Mouse (Mus musculus) limb, embryonic 12.5 days (tissue): ENCODE results near the gene Slc24a4. TPM values are rescaled to one million over a fixed set of nuclear protein-coding genes. Genes with fewer than 3 reads are reported as not detected.
"Not testable (repeated sequence)": the region's sequence is repeated elsewhere in the genome, so short reads cannot be mapped to it uniquely, and the experiment has no call there.

Experiments used
- ATAC-seq: fragments of 200-750 bp; cut with Nextera tagmentation; 2 replicates; pipeline ENCODE4 v1.8.0; 2017; ENCODE audit warnings: low read depth, moderate TSS enrichment; ENCODE audit not compliant: insufficient number of reproducible peaks, insufficient read depth, low FRiP score, low TSS enrichment
- H3K27ac ChIP-seq: fragments of 300-500 bp; sonication (generic); 2 replicates; pipeline ENCODE4 v1.5.1; 2016; ENCODE audit warnings: mild to moderate bottlenecking, moderate library complexity
- H3K27me3 ChIP-seq: fragments of 300-500 bp; sonication (generic); 2 replicates; pipeline ENCODE4 v1.6.1; 2016; ENCODE audit warnings: mild to moderate bottlenecking, moderate library complexity
- H3K36me3 ChIP-seq: fragments of 300-500 bp; sonication (generic); 2 replicates; pipeline ENCODE4 v1.6.1; 2016; ENCODE audit warnings: mild to moderate bottlenecking, moderate library complexity
- H3K4me1 ChIP-seq: fragments of 300-500 bp; sonication (generic); replicated peaks from 2 replicates; pipeline ENCODE4 v1.6.1; 2016
- H3K4me2 ChIP-seq: fragments of 300-500 bp; sonication (generic); 2 replicates; pipeline ENCODE4 v1.6.1; 2016; ENCODE audit warnings: mild to moderate bottlenecking, moderate library complexity
- H3K4me3 ChIP-seq: fragments of 300-500 bp; sonication (generic); replicated peaks from 2 replicates; pipeline ENCODE4 v1.5.1; 2016; ENCODE audit warnings: mild to moderate bottlenecking
- H3K9ac ChIP-seq: fragments of 300-500 bp; sonication (generic); replicated peaks from 2 replicates; pipeline ENCODE4 v1.6.1; 2016; ENCODE audit warnings: mild to moderate bottlenecking, moderate library complexity
- H3K9me3 ChIP-seq: fragments of 300-500 bp; sonication (generic); 2 replicates; pipeline ENCODE4 v1.6.1; 2016; ENCODE audit warnings: mild to moderate bottlenecking, moderate library complexity
- WGBS: fragments of 180-500 bp; shearing (Covaris S2); methylation state at CpG from one replicate; pipeline ENCODE4 v1.1.7; 2016; 5-methylcytosine and 5-hydroxymethylcytosine counted together
- polyA plus RNA-seq: library from polyadenylated mRNA; unstranded; fragments of >200 nt; fragmentation: Nextera tagmentation; extraction: Ambion mirVana; gene quantifications from 2 replicates; pipeline ENCODE4 v1.2.1, GENCODE M21; 2016

Slc24a4 gene
- polyA plus RNA-seq, 1 experiment from 2014 or later: 0.19 TPM

- Histone ChIP-seq H3K27ac (no peak overlapping the region), H3K9me3 (0 out of 2 replicates have a peak, but pooled peaks cover 3% of the 10 kb centered on the region), H3K27me3 (no peaks in the 10 kb centered on the region), H3K4me3 (no peak overlapping the region), H3K4me2 (no peak overlapping the region), H3K36me3 (no peaks in the 10 kb centered on the region), H3K4me1 (peaks cover 9% of the 10 kb centered on the region), H3K9ac (no peak overlapping the region)
- no peak for ATAC-seq
- WGBS: 66% methylated on average over 1 of the region's 1 CpGs
These were observed 77.9 kb downstream of the Slc24a4 start for GRCm38 (mm10) chr12:102206471-102206870.

GRCm38 (mm10) chr12:102207245-102207644, 78.7 kb downstream of the Slc24a4 start:
- Histone ChIP-seq H3K36me3 (no peaks in the 10 kb centered on the region), H3K9ac (no peak overlapping the region), H3K27me3 (no peaks in the 10 kb centered on the region), H3K27ac (no peak overlapping the region), H3K9me3 (0 out of 2 replicates have a peak, but pooled peaks cover 3% of the 10 kb centered on the region), H3K4me2 (no peak overlapping the region), H3K4me3 (no peak overlapping the region), H3K4me1 (peaks cover 9% of the 10 kb centered on the region)
- no peak for ATAC-seq
- WGBS: 89% methylated on average over 7 of the region's 7 CpGs

GRCm38 (mm10) chr12:102210801-102211200, 82.3 kb downstream of the Slc24a4 start:
- H3K27ac ChIP-seq: no peak overlapping the region

GRCm38 (mm10) chr12:102223404-102223803, 94.9 kb downstream of the Slc24a4 start:
- Histone ChIP-seq H3K9me3 (no peaks in the 10 kb centered on the region), H3K4me1 (no peaks in the 10 kb centered on the region), H3K4me3 (no peak overlapping the region), H3K36me3 (no peaks in the 10 kb centered on the region), H3K27ac (no peak overlapping the region), H3K4me2 (no peak overlapping the region), H3K9ac (no peak overlapping the region), H3K27me3 (no peaks in the 10 kb centered on the region)
- 88% methylated on average over 6 of the region's 6 CpGs for WGBS
- no peak for ATAC-seq

More at GRCm38 (mm10) chr12:102210801-102211200, 82.3 kb downstream of the Slc24a4 start:
- no peaks in the 10 kb centered on the region for H3K4me1 ChIP-seq
- 82% methylated on average over 2 of the region's 2 CpGs for WGBS
- ATAC-seq: no peak
- no peak overlapping the region for H3K9ac ChIP-seq
- no peak overlapping the region for H3K4me2 ChIP-seq
- H3K4me3 ChIP-seq: no peak overlapping the region
- H3K9me3 ChIP-seq: no peaks in the 10 kb centered on the region
- no peaks in the 10 kb centered on the region for H3K36me3 ChIP-seq
- H3K27me3 ChIP-seq: no peaks in the 10 kb centered on the region

- not testable (repeated sequence) for H3K9me3 ChIP-seq, ATAC-seq, H3K4me2 ChIP-seq, H3K9ac ChIP-seq, H3K4me3 ChIP-seq, H3K4me1 ChIP-seq, H3K27ac ChIP-seq, H3K36me3 ChIP-seq, H3K27me3 ChIP-seq
- WGBS: 79% methylated on average over 2 of the region's 2 CpGs
These were observed 95.6 kb downstream of the Slc24a4 start for GRCm38 (mm10) chr12:102224112-102224511.

- no peak overlapping the region for H3K27ac ChIP-seq
- no peaks in the 10 kb centered on the region for H3K9me3 ChIP-seq
- H3K9ac ChIP-seq: no peak overlapping the region
- ATAC-seq: no peak
- H3K4me2 ChIP-seq: no peak overlapping the region
- no peaks in the 10 kb centered on the region for H3K27me3 ChIP-seq
- no peak overlapping the region for H3K4me3 ChIP-seq
- no peaks in the 10 kb centered on the region for H3K4me1 ChIP-seq
- no peaks in the 10 kb centered on the region for H3K36me3 ChIP-seq
- WGBS: 33% methylated on average over 3 of the region's 3 CpGs
These were observed 96.6 kb downstream of the Slc24a4 start for GRCm38 (mm10) chr12:102225165-102225564.

- Histone ChIP-seq H3K27ac (no peak overlapping the region), H3K4me3 (no peak overlapping the region), H3K36me3 (no peaks in the 10 kb centered on the region), H3K9me3 (no peaks in the 10 kb centered on the region), H3K27me3 (no peaks in the 10 kb centered on the region), H3K4me1 (no peaks in the 10 kb centered on the region), H3K4me2 (no peak overlapping the region), H3K9ac (no peak overlapping the region)
- 73% methylated on average over 3 of the region's 3 CpGs for WGBS
- ATAC-seq: no peak
These were observed 107.0 kb downstream of the Slc24a4 start for GRCm38 (mm10) chr12:102235551-102235950.

- Histone ChIP-seq H3K27me3 (no peaks in the 10 kb centered on the region), H3K27ac (no peak overlapping the region), H3K36me3 (no peaks in the 10 kb centered on the region), H3K9me3 (no peaks in the 10 kb centered on the region), H3K4me3 (no peak overlapping the region), H3K4me2 (no peak overlapping the region), H3K9ac (no peak overlapping the region), H3K4me1 (no peaks in the 10 kb centered on the region)
- WGBS: 83% methylated on average over 6 of the region's 6 CpGs
- ATAC-seq: no peak
These were observed 107.8 kb downstream of the Slc24a4 start for GRCm38 (mm10) chr12:102236317-102236716.

- Histone ChIP-seq H3K9me3 (no peaks in the 10 kb centered on the region), H3K36me3 (no peaks in the 10 kb centered on the region), H3K9ac (no peak overlapping the region), H3K27me3 (no peaks in the 10 kb centered on the region), H3K4me3 (no peak overlapping the region), H3K4me1 (0 out of 2 replicates have a peak, but pooled peaks cover 8% of the 10 kb centered on the region), H3K4me2 (no peak overlapping the region), H3K27ac (no peak overlapping the region)
- ATAC-seq: no peak
- WGBS: 65% methylated on average over 6 of the region's 6 CpGs
These were observed 113.7 kb downstream of the Slc24a4 start for GRCm38 (mm10) chr12:102242076-102242722.

- 19% methylated on average over 1 of the region's 1 CpGs for WGBS
- no peaks in the 10 kb centered on the region for H3K36me3 ChIP-seq
- 0 out of 2 replicates have a peak, but pooled peaks cover 8% of the 10 kb centered on the region for H3K4me1 ChIP-seq
- ATAC-seq: 0 out of 2 replicates have a peak, but pooled peaks have one; percentile 9
- H3K27ac ChIP-seq: 0 out of 2 replicates have a peak overlapping the region, but pooled peaks have one; percentile 47
- H3K4me3 ChIP-seq: no peak overlapping the region
- no peak overlapping the region for H3K4me2 ChIP-seq
- no peaks in the 10 kb centered on the region for H3K9me3 ChIP-seq
- H3K27me3 ChIP-seq: no peaks in the 10 kb centered on the region
- H3K9ac ChIP-seq: no peak overlapping the region
These were observed 115.4 kb downstream of the Slc24a4 start for GRCm38 (mm10) chr12:102243915-102244314.

- Histone ChIP-seq H3K27me3 (no peaks in the 10 kb centered on the region), H3K36me3 (no peaks in the 10 kb centered on the region), H3K27ac (no peak overlapping the region), H3K9ac (no peak overlapping the region), H3K9me3 (no peaks in the 10 kb centered on the region), H3K4me3 (no peak overlapping the region), H3K4me2 (no peak overlapping the region), H3K4me1 (0 out of 2 replicates have a peak, but pooled peaks cover 8% of the 10 kb centered on the region)
- ATAC-seq: no peak
- WGBS: 89% methylated on average over 5 of the region's 5 CpGs
These were observed 117.7 kb downstream of the Slc24a4 start for GRCm38 (mm10) chr12:102246226-102246625.

- Histone ChIP-seq H3K4me2 (no peak overlapping the region), H3K27ac (no peak overlapping the region), H3K4me1 (0 out of 2 replicates have a peak, but pooled peaks cover 6% of the 10 kb centered on the region), H3K27me3 (no peaks in the 10 kb centered on the region), H3K4me3 (no peak overlapping the region), H3K9ac (no peak overlapping the region), H3K9me3 (no peaks in the 10 kb centered on the region), H3K36me3 (no peaks in the 10 kb centered on the region)
- no peak for ATAC-seq
- WGBS: 87% methylated on average over 6 of the region's 6 CpGs
These were observed 119.6 kb downstream of the Slc24a4 start for GRCm38 (mm10) chr12:102248104-102248503.
